Mouse (Mus musculus): ENCODE data around the gene Rims1.

Gene Rims1

GRCm38 (mm10) chr1:22377062-22377461 lies 428.7 kb downstream of the Rims1 start:
- DNase-seq (ENCODE audit: low read depth, low spot score): no peak

GRCm38 (mm10) chr1:22356209-22356608 lies 449.6 kb downstream of the Rims1 start:
- no peak for DNase-seq (ENCODE audit: low read depth, low spot score)

- no peak for DNase-seq (ENCODE audit: low read depth, low spot score)
Observed at GRCm38 (mm10) chr1:22353687-22354086, 452.1 kb downstream of the Rims1 start.

- no peak for DNase-seq (ENCODE audit: low read depth, low spot score)
Observed at GRCm38 (mm10) chr1:22338914-22339313, 466.9 kb downstream of the Rims1 start.

GRCm38 (mm10) chr1:22320941-22321676 lies 484.7 kb downstream of the Rims1 start:
- DNase-seq (ENCODE audit: low read depth, low spot score): no peak

- no peak for DNase-seq (ENCODE audit: low read depth, low spot score)
Observed at GRCm38 (mm10) chr1:22315537-22315936, 490.3 kb downstream of the Rims1 start.

GRCm38 (mm10) chr1:22311471-22311870 lies 494.3 kb downstream of the Rims1 start:
- DNase-seq (ENCODE audit: low read depth, low spot score): no peak

- no peak for DNase-seq (ENCODE audit: low read depth, low spot score)
Observed at GRCm38 (mm10) chr1:22306519-22306918, 499.3 kb downstream of the Rims1 start.

GRCm38 (mm10) chr1:22305932-22306331 lies 499.9 kb downstream of the Rims1 start:
- no peak for DNase-seq (ENCODE audit: low read depth, low spot score)

- DNase-seq (ENCODE audit: low read depth, low spot score): peak; percentile 29
Observed at GRCm38 (mm10) chr1:22293953-22294352, 511.8 kb downstream of the Rims1 start.

- no peak for DNase-seq (ENCODE audit: low read depth, low spot score)
Observed at GRCm38 (mm10) chr1:22293310-22293709, 512.5 kb downstream of the Rims1 start.

GRCm38 (mm10) chr1:22286807-22287206 lies 519.0 kb downstream of the Rims1 start:
- DNase-seq (ENCODE audit: low read depth, low spot score): no peak

- no peak for DNase-seq (ENCODE audit: low read depth, low spot score)
Observed at GRCm38 (mm10) chr1:22279954-22280353, 525.8 kb downstream of the Rims1 start.

- DNase-seq (ENCODE audit: low read depth, low spot score): no peak
Observed at GRCm38 (mm10) chr1:22274081-22274480, 531.7 kb downstream of the Rims1 start.

- DNase-seq (ENCODE audit: low read depth, low spot score): no peak
Observed at GRCm38 (mm10) chr1:22270131-22270530, 535.7 kb downstream of the Rims1 start.

- DNase-seq (ENCODE audit: low read depth, low spot score): peak; percentile 33
Observed at GRCm38 (mm10) chr1:22268581-22269359, 537.0 kb downstream of the Rims1 start.

GRCm38 (mm10) chr1:22266491-22266890 lies 539.3 kb downstream of the Rims1 start:
- no peak for DNase-seq (ENCODE audit: low read depth, low spot score)

GRCm38 (mm10) chr1:22265528-22265927 lies 540.3 kb downstream of the Rims1 start:
- no peak for DNase-seq (ENCODE audit: low read depth, low spot score)

GRCm38 (mm10) chr1:22262169-22262950 lies 543.4 kb downstream of the Rims1 start:
- no peak for DNase-seq (ENCODE audit: low read depth, low spot score)

- no peak for DNase-seq (ENCODE audit: low read depth, low spot score)
Observed at GRCm38 (mm10) chr1:22261702-22262101, 544.1 kb downstream of the Rims1 start.

GRCm38 (mm10) chr1:22260291-22260690 lies 545.5 kb downstream of the Rims1 start:
- no peak for DNase-seq (ENCODE audit: low read depth, low spot score)

GRCm38 (mm10) chr1:22258356-22258755 lies 547.4 kb downstream of the Rims1 start:
- DNase-seq (ENCODE audit: low read depth, low spot score): no peak
